Mouse (Mus musculus): ENCODE data around the gene Trim3. TPM values are rescaled to one million over a fixed set of nuclear protein-coding genes. Genes with fewer than 3 reads are reported as not detected.
A peak's percentile ranks its signal among the peaks of the same experiment; 100 is the strongest.

The Trim3 gene
- 100 to 1,000 TPM; 167 to 168 TPM for total RNA-seq (2021)

DNA sequence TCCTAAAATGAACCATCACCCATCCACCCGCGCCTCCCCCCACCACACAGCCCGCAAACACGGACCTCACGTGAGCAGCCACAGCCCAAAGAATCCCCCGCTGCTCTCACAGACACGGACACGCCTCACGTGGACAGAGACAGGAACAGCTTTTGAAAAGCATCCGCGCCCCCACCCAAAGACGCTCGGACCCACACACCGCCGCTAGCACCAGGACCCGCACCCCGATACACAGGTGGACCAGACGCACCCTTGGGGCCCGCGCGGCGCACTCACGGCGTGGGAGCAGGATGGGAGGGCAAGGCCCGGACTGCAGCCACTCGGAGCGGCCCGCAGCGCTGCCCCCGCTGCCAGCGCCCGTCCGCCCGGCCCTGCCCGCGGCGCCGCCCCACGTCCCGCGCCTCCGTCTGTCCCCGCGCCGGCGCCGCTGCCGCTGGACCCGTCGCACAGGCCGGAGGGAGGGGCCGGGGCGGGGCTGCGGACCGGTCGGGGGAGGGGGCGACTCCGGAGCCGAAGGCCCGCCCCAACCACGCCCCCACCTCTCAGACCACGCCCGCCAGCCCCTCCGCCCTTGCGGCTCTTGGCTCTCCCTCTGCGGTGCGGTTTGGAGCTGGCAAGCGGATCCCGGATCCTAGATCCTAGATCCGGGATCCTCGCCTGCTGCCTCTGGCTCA, at the start of gene Trim3:
TSS of gene Trim3 (minus strand) at position 445 of the 674 bp plus-strand sequence.
- intact Hi-C loops (cut with DNase I) = loop anchor here (5.0 to 10.0 kb wide), 2 partner anchors 81 to 172 kb away; partner anchors contain the start of gene Smpd1
- DNase-seq = peak; percentile 95

DNA sequence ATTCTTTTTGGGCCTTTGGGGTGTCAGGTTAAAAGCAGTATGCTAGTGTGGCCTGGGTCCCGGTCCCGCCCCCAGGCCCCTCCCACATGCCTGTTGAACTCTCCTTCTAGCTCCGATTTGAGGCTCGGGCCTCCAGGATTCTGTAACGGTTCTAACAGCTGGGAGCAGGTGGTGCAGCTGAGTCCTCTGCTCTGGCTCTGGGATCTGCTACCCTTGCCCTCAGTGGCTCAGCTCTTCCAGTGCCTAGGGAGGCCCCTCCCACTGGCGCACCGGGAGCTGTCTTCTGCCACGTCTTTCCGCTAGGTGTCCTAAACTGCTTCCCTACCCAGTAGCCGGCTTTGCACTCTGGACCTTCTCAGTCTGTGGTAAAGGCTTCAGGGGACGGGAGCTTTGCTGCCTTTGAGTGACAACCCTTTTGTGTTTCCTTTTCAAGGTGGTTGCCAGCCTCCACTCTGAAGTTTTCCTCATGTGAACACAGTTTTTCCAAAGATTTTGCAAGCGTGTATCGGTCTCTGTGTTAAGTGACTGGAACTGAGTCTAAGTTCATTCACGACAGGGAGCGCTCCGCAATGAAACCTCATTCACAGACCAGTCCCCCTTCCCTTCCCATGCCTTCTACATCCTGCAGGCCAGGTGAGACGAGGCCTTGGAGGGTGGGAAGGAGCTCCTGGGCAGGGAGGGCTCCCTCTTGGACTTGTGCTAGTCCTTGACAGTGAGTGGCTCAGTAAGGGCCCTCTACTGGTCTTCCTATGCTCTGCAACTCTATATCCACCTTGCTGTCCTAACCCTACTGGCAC, 17.5 kb upstream of the Trim3 start, which contains the start of gene Dnhd1:
TSS of gene Dnhd1 (plus strand) at position 189 of the 797 bp plus-strand sequence.
- intact Hi-C loops (cut with DNase I) = no loop called here
- peak; percentile 51 for DNase-seq

DNA sequence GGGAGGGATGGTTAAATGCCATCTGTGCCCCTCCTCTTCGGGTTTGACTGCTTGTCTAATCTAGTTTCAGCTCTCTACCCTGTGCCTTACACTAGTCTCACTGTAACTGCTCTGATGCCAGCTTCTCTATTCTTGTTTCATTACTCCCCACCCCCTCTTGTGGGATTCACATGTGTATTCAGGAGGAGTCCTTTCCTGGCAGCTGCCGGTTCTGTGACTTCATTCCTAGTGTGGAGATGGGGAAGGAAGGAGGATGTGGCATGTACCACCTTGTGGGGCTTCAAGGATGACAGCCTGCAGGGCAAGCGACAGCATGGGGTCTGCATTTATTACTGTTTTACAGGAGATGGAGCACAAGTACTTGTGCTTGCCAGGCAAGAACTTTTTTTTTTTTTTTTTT, 8.6 kb upstream of the Trim3 start:
- intact Hi-C loops (cut with DNase I) = no loop called here
- no peak for DNase-seq

DNA sequence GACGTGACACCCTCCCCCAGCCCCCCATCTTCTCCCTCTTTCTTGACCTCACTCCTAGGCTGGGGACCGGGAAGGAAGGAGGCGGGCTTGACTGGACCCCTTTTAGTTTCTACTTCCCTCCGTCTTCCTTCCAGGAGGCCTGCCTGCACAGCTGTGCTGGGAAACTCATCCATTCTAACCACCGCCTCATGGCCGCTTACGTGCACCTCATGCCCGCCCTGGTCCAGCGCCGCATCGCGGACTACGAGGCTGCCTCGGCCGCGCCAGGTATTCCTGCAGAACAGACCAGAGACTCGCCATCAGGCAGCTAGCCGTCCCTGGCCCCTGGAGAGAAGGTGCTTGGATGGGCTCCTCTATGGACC, 7.5 kb upstream of the Trim3 start:
- peak; percentile 27 for DNase-seq
- intact Hi-C loops (cut with DNase I) = no loop called here

DNA sequence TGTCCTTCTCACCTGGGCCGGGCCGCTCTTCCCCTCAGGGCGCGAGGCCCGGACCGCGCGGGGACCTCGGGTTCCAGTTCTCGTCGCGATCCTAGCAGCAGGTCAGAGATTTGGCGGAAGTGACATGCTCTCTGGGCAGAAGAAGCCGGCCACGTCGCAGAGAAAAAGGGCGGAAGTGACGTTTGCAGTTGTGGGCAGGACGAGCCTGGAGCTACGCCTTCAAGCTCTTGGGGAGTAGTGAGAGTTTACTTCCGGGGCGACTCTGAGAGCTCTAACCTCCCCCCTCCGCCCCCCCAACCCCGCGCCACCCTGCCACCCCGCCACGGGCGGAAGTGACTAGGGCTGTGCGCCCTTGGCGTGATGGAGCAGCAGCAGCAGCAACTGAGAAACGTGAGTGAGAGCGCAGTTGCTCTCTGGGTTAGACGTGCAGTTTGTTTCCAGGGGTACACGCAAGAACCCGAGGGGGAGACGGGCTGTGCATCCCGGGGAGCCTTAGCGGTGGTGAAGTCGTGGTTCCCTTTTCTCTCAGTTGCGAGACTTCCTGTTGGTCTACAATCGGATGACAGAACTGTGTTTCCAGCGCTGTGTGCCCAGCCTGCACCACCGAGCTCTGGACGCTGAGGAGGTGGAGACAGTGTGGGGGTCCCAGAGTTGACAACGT, 7.0 kb upstream of the Trim3 start, which contains the start of the genes Arfip2 and Gm45799:
TSS of gene Arfip2 (minus strand) at position 184 of the 661 bp plus-strand sequence.
TSS of gene Gm45799 (plus strand) at position 320 of the 661 bp plus-strand sequence.
- intact Hi-C loops (cut with DNase I) = no loop called here

DNA sequence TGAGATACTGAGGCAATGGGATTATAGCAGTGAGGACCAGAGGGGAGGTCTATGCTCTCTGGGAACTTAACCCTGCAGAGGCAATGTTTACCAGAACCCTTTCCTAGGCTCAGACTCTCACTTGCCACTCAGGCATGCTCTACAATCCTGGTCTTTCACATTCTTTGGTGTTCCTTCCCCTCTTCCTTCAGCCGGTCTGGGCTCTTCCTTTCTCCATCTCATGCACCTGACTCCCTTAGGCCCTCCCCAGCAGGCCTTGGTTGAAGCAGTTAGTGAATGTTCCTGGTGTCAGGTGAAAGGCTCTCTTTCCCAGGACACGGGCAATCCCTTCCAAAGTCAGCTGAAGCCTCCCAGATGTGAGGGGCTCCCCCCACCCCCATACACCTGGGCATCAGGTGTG, 6.4 kb upstream of the Trim3 start, which contains the start of gene Timm10b:
TSS of gene Timm10b (plus strand) at position 301 of the 400 bp plus-strand sequence.
- intact Hi-C loops (cut with DNase I) = loop anchor here (10.0 kb wide), 1 partner anchor 165 kb away; no protein-coding TSS in a partner anchor

More for the DNA sequence above, 7.0 kb upstream of the Trim3 start, which contains the start of the genes Arfip2 and Gm45799:
- peak; percentile 95 for DNase-seq

DNA sequence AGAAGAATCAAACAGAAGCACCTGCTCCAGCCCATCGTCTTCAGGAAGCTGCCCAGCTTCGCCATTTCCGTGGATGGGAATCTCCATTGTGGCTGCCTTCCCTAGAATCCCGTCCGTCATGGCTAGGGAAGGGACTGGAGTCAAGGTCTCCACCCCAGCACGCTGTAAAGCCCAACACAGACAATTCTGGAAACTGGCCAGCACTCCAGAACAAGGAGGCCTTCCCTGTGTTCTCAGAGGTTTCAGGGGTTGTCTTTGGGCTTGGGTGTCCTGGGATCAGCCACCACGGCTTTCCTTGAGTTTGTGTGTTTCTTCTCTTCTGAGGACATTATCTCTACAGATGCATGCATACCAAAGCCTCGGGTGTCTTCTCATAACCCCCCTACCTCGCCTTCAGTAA, 5.9 kb upstream of the Trim3 start:
- DNase-seq = no peak

More for the DNA sequence above, 6.4 kb upstream of the Trim3 start, which contains the start of gene Timm10b:
- DNase-seq = no peak

DNA sequence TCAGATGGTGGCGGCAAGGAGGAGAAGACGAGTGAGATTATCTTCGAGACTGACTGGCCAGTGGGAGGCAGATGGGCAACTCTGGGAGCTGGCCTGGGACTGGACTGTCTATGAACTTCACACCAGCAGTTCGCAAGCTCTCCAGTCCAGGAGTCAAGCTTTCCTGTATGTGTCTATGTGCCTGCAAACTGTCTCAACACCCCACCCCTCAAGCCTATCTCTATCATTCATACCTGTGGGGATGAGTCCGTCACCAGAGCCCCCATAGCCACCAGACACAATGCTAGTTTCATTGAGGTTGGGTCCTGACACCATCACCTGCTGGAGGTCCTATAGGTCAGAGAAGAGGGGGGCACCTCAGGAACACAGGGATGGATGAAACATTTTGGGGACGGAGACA, 5.4 kb upstream of the Trim3 start:
- intact Hi-C loops (cut with DNase I) = loop anchor here (10.0 kb wide), 1 partner anchor 166 kb away; no protein-coding TSS in a partner anchor
- DNase-seq = no peak

More for the DNA sequence above, 5.9 kb upstream of the Trim3 start:
- intact Hi-C loops (cut with DNase I) = loop anchor here (10.0 kb wide), 1 partner anchor 165 kb away; no protein-coding TSS in a partner anchor

DNA sequence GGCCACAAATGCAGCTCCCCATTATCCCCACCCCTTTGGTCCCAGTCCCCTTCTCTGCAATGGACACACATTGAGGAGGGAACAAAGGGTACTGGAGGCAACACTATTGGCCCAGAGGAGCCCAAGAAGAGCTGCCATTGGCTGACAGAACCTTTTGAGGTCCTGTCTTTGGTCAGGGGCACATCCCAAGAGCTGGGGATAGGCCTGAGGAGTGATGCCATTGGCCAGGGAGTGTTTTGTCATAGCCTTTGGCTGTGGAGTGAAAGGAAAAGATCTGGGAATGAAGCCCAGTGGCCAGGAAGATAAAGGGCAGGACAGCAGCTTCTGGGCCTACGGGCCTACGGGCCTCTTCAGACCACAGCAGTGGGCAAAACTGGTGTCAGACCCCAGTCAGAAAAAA, 2.4 kb upstream of the Trim3 start:
- intact Hi-C loops (cut with DNase I) = loop anchor here (10.0 kb wide), 1 partner anchor 169 kb away; no protein-coding TSS in a partner anchor
- no peak for DNase-seq

DNA sequence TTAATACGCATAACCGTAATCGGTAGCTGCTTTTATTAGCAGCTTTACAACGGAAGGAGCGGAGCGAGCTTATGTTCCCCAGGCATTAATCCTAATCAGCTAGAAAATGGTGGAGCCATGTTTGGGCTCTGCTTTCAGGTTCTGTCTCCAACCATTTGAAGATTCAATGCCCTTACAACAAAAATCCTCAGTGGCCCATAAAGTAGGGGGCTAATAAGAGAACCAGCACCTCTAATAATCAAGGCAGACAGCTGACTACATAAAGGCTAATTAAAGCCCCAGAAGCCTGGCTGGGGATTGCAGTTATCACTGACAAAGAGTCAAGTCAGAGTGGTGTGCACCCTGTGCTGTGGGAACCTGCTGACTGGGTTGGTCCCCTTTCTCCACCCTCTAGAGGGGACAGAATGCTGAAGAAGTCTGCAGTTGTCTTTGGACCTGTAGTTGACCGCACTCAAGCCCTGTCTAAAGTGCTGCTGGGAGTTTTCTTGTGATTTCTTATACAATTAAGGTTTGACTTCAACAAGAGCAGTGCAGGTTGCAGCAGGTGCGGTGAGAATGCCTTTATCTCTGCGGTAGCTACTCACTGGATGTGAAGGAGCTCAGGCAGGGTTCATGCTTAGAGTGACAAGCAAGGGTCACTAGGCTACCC, 1.0 kb upstream of the Trim3 start:
- no peak for DNase-seq
- intact Hi-C loops (cut with DNase I) = loop anchor here (5.0 to 10.0 kb wide), 2 partner anchors 82 to 170 kb away; partner anchors contain the start of gene Smpd1

DNA sequence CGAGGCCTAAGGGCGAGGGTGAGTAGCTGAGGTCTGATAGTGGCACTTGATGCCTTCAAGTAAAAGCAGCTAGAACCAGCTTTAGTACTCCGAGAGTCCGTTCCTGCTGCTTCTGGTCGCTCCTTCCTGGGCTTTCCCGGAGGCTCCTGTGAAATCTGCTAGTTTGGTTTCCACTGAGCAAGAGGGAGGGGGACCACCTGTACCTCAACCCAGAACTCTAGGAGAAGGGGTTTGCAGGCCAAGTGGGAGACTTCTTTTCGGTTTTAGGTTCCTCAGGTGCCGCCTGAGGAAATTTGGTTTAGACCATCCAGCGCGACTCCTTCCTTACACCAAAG, 397 bp upstream of the Trim3 start:
- intact Hi-C loops (cut with DNase I) = loop anchor here (5.0 to 10.0 kb wide), 2 partner anchors 81 to 171 kb away; partner anchors contain the start of gene Smpd1

DNA sequence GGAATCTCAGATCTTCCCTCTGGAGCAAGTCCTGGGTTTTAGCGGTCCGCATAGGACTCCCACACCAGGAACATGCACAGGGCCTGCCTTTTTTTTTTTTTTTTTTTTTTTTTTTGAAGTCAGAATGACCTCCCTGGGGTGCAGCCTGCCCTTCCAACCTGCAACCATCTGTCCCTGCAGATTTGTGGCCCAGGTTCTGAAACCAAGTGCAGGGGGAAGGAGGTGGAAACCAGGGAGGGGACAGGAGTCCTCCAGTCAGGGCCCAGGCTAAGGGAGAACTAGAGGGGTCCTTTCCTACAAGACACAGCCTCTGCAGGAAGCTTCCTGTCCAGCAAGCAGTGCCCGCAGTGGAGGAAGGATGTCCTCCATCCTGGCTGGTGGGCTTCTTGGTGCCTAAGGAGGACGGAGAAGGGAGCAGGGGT, 809 bp downstream of the Trim3 start:
- no peak for DNase-seq
- intact Hi-C loops (cut with DNase I) = loop anchor here (5.0 to 10.0 kb wide), 2 partner anchors 80 to 172 kb away; partner anchors contain the start of gene Smpd1

More for the DNA sequence above, 397 bp upstream of the Trim3 start:
- DNase-seq = no peak

DNA sequence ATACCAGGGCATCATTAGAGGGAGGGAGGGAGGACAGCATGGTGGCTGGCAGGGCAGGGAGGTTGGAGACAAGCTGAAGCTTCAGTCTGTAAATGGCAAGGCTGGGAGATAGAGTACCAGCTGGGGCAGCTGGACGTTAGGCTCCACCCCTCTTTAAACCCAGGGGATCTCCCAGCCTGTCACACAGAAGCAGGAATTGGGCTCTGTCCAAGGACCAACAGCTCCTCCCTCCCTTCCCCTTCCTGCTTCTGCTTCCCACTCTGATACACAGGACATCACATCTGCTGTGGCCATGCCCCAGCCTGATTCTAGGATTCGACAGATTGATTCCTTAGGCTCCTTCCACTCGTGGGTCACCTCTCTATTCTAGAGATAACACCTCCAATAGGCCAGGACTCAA, 4.7 kb downstream of the Trim3 start:
- peak; percentile 82 for DNase-seq
- intact Hi-C loops (cut with DNase I) = no loop called here

DNA sequence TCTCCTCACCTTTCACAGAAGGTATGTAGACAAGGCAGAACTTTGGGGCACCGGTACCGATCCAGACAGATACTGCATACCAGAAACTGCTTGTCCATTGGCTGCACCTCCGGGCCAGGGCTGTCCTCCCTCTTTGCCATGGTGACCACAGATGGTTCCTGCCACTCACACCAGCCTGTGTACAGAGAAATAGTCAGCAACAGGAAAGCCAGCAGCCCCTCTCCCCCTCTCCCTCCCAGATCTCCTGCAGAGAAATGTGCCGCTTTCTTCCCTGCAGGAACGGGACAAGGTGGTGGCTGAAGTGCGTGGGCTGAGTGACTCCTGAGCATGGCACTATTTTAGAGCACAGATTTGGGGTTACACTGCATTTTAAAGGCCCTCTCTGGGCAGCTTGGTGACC, 8.0 kb downstream of the Trim3 start:
- intact Hi-C loops (cut with DNase I) = no loop called here

DNA sequence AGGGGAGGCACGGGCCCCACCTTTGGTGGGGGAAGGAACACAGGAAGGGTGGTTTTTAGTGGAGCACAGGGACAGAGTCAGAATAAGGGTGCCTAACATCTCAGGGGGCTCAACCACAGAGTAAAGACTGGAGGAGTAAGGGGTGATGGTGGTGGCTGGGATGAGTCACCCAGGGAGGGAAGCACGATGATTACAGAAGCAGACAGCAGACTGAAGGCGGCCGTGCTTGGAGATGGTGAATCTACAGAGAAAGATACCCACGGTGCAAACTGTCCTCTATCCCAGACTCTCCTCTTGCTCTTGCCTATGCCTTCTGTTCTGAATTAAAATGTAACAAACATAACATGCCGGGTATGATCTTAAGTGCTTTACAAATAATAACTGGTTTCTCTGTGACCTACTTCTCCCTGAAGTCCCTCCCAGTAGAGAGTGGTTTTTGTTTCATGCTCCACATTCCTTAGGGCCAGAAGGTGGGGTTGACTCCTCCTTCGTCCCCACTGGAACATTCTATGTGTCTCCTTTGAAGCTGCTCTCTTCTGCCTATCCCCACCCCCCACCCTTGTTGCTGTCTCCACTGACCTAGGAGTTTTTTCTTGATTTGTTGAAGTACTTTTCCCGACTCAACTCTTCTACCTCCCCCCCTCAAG, 11.6 kb downstream of the Trim3 start:
- intact Hi-C loops (cut with DNase I) = no loop called here
- DNase-seq = no peak

More for the DNA sequence above, 8.0 kb downstream of the Trim3 start:
- DNase-seq = no peak

DNA sequence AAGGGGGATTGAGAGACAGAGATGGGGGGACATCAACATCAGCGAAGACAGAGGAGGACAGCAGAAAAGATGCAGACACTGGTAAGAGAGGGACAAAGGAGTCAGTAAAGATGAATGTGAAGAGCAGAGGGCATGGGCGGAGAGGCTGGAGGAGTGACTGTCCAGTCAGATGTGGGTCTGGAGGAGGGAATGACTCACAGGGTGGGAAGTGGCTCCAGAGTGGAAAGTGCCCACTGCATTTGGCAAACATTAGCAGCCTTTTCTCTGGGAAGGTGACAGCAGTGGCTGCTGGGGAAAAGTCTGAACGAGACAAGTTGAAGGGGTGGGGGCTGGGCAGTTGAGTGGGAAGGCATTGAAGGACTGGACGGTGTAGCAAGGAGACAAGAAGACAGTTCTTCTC, 12.3 kb downstream of the Trim3 start:
- DNase-seq = no peak
- intact Hi-C loops (cut with DNase I) = no loop called here

DNA sequence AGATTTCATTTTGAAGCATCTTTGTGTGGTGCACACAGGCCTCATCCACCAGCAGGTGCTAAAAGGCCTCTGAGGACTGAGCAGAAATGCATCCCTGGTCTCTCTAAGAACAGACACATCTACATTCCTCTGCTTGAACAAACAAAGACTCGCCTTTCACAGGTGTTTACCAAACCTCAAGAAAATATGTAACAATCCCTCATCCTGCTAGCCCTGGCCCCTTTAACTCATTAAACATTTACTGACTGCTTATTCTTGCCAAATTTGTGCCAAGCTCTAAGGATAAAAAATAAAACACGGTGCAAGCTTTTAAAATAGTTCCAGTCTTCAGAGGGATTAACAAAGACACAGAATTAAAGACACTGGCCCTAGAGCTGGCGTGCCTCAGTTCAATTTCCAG, 13.7 kb downstream of the Trim3 start:
- intact Hi-C loops (cut with DNase I) = no loop called here
- DNase-seq = no peak

DNA sequence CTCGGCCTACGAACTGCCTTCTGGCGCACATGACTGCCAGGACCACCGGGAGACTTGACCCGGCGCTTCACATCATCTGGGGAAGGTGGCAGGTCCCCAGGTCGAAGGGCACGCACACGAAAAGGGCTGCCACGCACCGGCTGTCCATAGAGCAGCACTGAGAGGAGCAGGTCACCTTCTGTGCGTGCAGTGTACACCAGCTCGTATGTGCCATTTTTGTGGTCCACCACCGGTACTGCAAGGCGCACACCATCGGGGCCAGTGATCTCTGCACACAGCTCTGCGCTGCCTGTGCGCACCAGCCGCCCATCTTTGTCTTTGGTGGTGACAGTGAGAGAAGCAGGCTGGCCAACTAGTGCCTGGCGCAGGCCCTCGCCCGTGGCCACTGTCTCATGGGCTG, 15.6 kb downstream of the Trim3 start:
- DNase-seq = no peak
- intact Hi-C loops (cut with DNase I) = no loop called here

DNA sequence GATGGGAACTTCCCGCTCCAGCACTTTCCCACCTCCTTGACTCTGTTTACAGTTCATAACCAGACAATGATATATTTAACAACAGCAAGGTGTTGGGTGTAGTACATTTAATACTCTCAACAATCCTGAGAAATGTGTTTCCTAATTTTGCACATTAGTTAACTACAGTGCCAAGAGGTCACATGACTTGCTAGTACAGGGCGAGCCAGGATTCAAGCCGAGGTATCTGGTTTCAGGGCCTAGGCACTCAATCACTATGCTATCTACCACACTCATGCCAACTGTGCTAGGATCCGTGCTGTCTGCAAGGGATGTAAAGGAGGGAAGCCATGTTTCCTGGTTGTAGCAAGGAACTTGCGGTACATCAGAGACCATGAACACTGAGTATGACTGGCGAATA, 16.8 kb downstream of the Trim3 start:
- no peak for DNase-seq
- intact Hi-C loops (cut with DNase I) = no loop called here

DNA sequence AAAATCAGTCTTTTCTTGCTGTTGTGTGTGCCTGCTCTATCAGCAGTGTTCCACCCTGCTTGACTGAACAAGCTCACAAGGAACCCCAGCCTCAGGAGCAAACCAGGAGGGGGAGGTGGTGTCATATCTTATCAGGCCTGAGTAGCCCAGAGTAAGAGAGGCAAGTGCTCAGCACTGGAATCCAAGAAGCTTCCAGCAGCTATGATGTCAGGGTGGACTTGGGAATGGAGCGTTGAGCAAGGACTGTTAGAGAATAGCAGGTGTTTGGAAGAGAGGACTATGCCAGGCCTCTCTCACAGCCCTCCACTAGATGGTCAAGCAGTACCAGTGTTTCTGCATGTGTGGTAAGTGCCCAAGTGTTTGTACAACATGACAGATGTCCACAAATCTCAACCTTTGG, 17.7 kb downstream of the Trim3 start:
- DNase-seq = no peak
- intact Hi-C loops (cut with DNase I) = no loop called here
